Mouse (Mus musculus) limb, embryonic 14.5 days (tissue): ENCODE measurements around the gene Cdr2l. TPM values are rescaled to one million over a fixed set of nuclear protein-coding genes. Genes with fewer than 3 reads are reported as not detected.
A peak's percentile ranks its signal among the peaks of the same experiment; 100 is the strongest.

Experiments used
- ATAC-seq: fragments of 200-750 bp; cut with Nextera tagmentation; 2 replicates; pipeline ENCODE4 v1.8.0; 2017; ENCODE audit warnings: low read depth, moderate number of reproducible peaks, moderate TSS enrichment; ENCODE audit not compliant: low FRiP score
- DNase-seq: peaks from one replicate; pipeline ENCODE4 v3.0.0-alpha.2; 2015; ENCODE audit warnings: low spot score
- H3K27ac ChIP-seq: fragments of 300-500 bp; sonication (generic); replicated peaks from 2 replicates; pipeline ENCODE4 v1.5.1; 2014; ENCODE audit warnings: low read depth, mild to moderate bottlenecking, low read length, moderate library complexity, mixed read lengths
- H3K27me3 ChIP-seq: fragments of 300-500 bp; sonication (generic); 2 replicates; pipeline ENCODE4 v1.6.1; 2014; ENCODE audit warnings: low read length, mixed read lengths; ENCODE audit not compliant: control insufficient read depth, insufficient read depth
- H3K36me3 ChIP-seq: fragments of 300-500 bp; sonication (generic); 2 replicates; pipeline ENCODE4 v1.6.1; 2014; ENCODE audit warnings: mild to moderate bottlenecking, low read length, moderate library complexity, mixed read lengths; ENCODE audit not compliant: control insufficient read depth, insufficient read depth
- H3K4me1 ChIP-seq: fragments of 300-500 bp; sonication (generic); 2 replicates; pipeline ENCODE4 v1.6.1; 2014; ENCODE audit warnings: antibody characterized with exemption, low read length, mixed read lengths; ENCODE audit not compliant: control insufficient read depth, insufficient read depth
- H3K4me2 ChIP-seq: fragments of 300-500 bp; sonication (generic); replicated peaks from 2 replicates; pipeline ENCODE4 v1.6.1; 2014; ENCODE audit warnings: low read depth, mild to moderate bottlenecking, low read length, moderate library complexity; ENCODE audit not compliant: severe bottlenecking
- H3K4me3 ChIP-seq: fragments of 300-500 bp; sonication (generic); replicated peaks from 2 replicates; pipeline ENCODE4 v1.5.1; 2014; ENCODE audit warnings: low read length
- H3K9ac ChIP-seq: fragments of 300-500 bp; sonication (generic); 2 replicates; pipeline ENCODE4 v1.6.1; 2014; ENCODE audit warnings: mild to moderate bottlenecking, low read depth, low read length, moderate library complexity; ENCODE audit not compliant: severe bottlenecking
- H3K9me3 ChIP-seq: fragments of 300-500 bp; sonication (generic); 2 replicates; pipeline ENCODE4 v1.6.1; 2016; ENCODE audit warnings: low read length; ENCODE audit not compliant: control insufficient read depth
- POLR2A ChIP-seq: fragments of 200-500 bp; IDR thresholded peaks from 2 replicates; pipeline ENCODE4 v1.8.0; 2012; ENCODE audit warnings: inconsistent platforms, mild to moderate bottlenecking, moderate library complexity, borderline replicate concordance; ENCODE audit not compliant: insufficient read depth, insufficient read length; ENCODE audit errors: extremely low read depth
- WGBS: fragments of 180-500 bp; shearing (Covaris S2); extraction: QIAGEN DNeasy Blood & Tissue Kit; methylation state at CpG from one replicate; pipeline ENCODE4 v1.1.7; 2014; 5-methylcytosine and 5-hydroxymethylcytosine counted together
- polyA plus RNA-seq, 2 experiments: library from polyadenylated mRNA; depleted of rRNA in 1 of 2; stranded (reverse) in 1 of 2; unstranded in 1 of 2; fragments of >200 nt; fragmentation: Nextera tagmentation in 1 of 2; extraction: Ambion mirVana in 1 of 2; gene quantifications; 2 replicates each; pipeline versions ENCODE4 v1.2.1 to v1.2.3; 2012 to 2014

Gene Cdr2l
- polyA plus RNA-seq, 2 experiments = 11.1 to 18.8 TPM

DNA sequence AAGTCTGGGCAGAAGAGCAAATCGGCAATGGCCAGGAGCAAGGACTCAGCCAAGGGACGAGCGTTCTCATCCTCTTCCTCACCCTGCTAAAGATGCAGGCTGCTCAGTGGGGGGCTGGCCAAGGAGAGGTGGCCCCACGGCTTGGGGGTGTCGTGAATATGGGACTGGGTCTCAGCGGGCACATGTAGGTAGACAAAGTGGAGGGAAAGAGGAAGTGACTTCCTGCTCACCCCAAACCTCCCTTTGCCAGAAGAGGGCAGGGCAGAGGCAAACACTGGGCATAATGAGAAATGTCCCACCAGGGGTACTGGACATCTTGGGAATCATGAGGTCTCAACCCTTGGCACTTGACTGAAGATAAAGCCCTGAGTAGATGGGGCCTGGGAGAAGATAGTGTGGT, 22.0 kb upstream of the Cdr2l start:
- Histone ChIP-seq H3K4me1 (no peaks in the 10 kb centered on the region), H3K36me3 (no peaks in the 10 kb centered on the region), H3K27ac (no peak overlapping the region), H3K27me3 (0 out of 2 replicates have a peak, but pooled peaks cover 3% of the 10 kb centered on the region), H3K9ac (no peak overlapping the region), H3K4me3 (no peak overlapping the region), H3K4me2 (no peak overlapping the region), H3K9me3 (no peaks in the 10 kb centered on the region)
- DNase-seq (no peak), ATAC-seq (no peak)
- WGBS = 75% methylated on average over 6 of the region's 6 CpGs
- no peak for TF ChIP-seq POLR2A

DNA sequence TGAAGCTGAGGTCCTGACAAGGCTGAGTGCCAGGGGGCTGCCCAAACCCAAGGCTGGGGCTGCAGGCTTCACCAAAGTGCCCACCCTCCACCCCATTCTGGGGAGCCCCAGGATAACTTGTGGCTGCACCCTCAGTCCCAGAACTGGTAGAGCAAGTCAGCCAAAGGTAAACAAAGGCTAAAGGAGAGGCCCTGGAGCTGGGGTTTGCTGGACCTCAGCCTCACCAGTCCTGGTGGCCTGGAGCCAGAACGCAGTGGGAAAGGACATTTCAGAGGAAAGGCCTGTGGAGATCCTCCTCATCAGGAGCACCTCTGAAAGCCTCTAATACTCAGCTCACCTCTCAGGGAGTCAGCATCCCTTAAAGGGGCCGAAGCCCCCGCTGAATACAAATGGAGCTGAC, 17.6 kb upstream of the Cdr2l start:
- no peak for DNase-seq
- 85% methylated on average over 3 of the region's 3 CpGs for WGBS
- no peak overlapping the region for H3K4me3 ChIP-seq
- peaks cover 37% of the 10 kb centered on the region for H3K27me3 ChIP-seq
- no peak for TF ChIP-seq POLR2A
- no peaks in the 10 kb centered on the region for H3K36me3 ChIP-seq
- H3K4me2 ChIP-seq = no peak overlapping the region
- no peak for ATAC-seq
- no peak overlapping the region for H3K9ac ChIP-seq
- H3K4me1 ChIP-seq = peaks cover 7% of the 10 kb centered on the region
- H3K27ac ChIP-seq = no peak overlapping the region
- H3K9me3 ChIP-seq = no peaks in the 10 kb centered on the region

DNA sequence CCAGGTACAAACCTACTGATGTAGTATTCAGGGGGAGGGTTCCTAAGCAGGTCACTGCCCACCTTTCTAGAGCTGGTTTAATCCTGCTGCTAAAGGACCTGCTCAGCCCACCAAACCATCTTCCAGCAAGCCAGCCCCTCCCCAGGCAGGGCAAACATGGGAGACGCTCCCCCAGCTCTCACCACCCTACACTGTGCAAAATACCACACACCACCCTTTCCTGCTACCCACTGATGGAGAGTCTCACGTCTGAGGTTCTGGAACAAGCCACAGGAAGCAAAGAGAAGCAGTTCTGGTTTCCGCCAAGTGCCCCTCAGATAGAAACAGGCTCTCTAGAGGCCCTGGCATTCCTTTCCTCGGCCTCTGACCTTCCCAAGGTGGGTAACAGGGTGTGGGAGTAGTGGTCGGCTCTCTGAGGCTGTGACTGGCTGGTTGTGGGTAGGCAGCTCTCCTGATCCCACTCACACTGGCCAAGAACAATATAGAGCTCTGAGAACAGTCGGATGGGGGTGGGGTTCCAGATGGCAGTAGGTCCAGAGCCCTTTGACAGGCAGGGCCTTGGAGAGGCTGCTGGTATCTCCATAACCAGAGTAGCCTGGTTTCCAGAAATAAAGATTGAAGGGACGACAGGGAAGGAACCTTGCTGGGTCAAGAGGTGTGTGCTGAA, 15.5 kb upstream of the Cdr2l start:
- Histone ChIP-seq H3K4me3 (0 out of 2 replicates have a peak overlapping the region, but pooled peaks have one; percentile 42), H3K9me3 (no peaks in the 10 kb centered on the region), H3K36me3 (no peaks in the 10 kb centered on the region), H3K4me2 (no peak overlapping the region), H3K9ac (no peak overlapping the region), H3K4me1 (peaks cover 7% of the 10 kb centered on the region), H3K27ac (no peak overlapping the region), H3K27me3 (peaks cover 51% of the 10 kb centered on the region)
- no peak for DNase-seq
- WGBS = 38% methylated on average over 7 of the region's 7 CpGs
- TF ChIP-seq POLR2A = no peak
- no peak for ATAC-seq

DNA sequence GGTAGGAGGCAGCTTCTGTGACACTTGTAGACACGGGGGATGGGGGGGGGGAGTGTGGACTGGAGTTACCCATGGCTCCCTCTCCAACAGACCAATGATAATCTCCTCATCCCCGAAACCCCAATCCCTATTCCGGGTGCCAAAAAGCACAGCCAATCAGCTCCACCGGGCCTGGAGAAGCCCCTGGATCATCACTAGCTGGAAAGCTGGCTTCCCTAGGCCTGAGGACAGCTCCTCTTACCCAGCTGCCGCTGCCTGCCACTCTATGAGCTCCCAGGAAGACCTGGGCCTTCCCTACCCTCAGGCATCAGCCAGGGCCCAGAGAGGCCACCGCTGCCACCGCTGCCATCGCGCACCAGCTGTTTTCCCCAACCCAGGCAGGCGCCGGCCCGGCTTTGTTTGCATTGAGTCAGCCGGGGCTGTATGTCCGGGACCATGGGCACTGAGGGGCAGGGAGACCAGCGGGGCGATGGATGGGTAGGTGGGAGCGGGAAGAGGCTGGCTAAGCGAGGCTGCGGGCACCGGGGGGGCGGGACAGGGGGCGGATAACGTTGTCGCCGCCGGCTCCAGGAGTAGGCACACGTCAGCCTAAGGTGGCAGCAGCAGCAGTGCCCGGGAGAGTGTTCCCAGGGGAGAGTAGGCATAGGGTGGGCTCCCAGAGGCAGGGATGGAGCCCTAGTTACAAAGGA, 14.9 kb upstream of the Cdr2l start:
- H3K4me3 ChIP-seq = peak overlapping the region; percentile 42
- no peak for TF ChIP-seq POLR2A
- ATAC-seq (no peak), DNase-seq (no peak)
- no peak overlapping the region for H3K27ac ChIP-seq
- peaks cover 7% of the 10 kb centered on the region for H3K4me1 ChIP-seq
- 2% methylated on average over 20 of the region's 28 CpGs for WGBS
- peaks cover 56% of the 10 kb centered on the region for H3K27me3 ChIP-seq
- H3K36me3 ChIP-seq = no peaks in the 10 kb centered on the region
- H3K9ac ChIP-seq = peak overlapping the region; percentile 45
- peak overlapping the region; percentile 69 for H3K4me2 ChIP-seq
- H3K9me3 ChIP-seq = no peaks in the 10 kb centered on the region

DNA sequence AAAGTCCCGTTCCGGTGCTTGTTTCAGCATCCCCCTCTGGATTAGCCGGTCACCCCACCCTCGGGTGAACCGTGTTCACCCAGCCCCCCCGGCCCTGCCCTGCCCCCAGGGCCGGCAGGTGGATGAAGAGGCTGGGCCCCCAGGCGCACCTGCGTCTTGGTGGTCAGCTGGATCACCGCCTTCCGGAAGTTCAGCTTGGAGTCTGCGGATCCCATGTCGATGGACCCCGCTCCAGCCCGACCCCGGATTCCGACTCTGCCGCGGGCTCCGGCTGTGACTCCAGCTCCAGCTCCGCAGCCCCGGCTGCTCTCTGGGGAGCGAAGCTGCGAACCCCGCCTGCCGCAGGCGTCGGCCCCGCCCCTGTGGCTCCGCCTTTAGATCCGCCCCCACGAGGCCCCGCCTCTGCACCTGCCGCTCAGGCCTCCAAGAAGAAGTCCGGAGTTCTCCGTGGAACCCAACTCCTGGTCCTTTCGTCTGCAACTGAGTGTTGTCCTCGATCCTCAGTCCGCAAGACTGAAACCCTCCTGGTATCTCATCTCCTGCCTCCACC, 14.2 kb upstream of the Cdr2l start, which contains the start of gene Hid1:
Gene Hid1, minus strand, starts transcription at position 362 of the 550 bp plus-strand sequence.
- Histone ChIP-seq H3K27me3 (peaks cover 56% of the 10 kb centered on the region), H3K9me3 (no peaks in the 10 kb centered on the region), H3K4me1 (peaks cover 7% of the 10 kb centered on the region), H3K27ac (no peak within 1 kb of the TSS), H3K36me3 (no peaks in the 10 kb centered on the region), H3K4me3 (peak within 1 kb of the TSS; percentile 42), H3K9ac (peak within 1 kb of the TSS; percentile 45), H3K4me2 (peak within 1 kb of the TSS; percentile 69)
- WGBS = 2% methylated on average over 23 of the region's 39 CpGs
- DNase-seq (peak; percentile 52), ATAC-seq (0 out of 2 replicates have a peak, but pooled peaks have one; percentile 37)
- TF ChIP-seq POLR2A = no peak
